Mouse (Mus musculus): ENCODE measurements around the gene Amotl1. TPM values are rescaled to one million over a fixed set of nuclear protein-coding genes. Genes with fewer than 3 reads are reported as not detected.
A peak's percentile ranks its signal among the peaks of the same experiment; 100 is the strongest.

Amotl1 gene
- total RNA-seq, 2 experiments from 2014 or later = 57.6 to 60.4 TPM

DNA sequence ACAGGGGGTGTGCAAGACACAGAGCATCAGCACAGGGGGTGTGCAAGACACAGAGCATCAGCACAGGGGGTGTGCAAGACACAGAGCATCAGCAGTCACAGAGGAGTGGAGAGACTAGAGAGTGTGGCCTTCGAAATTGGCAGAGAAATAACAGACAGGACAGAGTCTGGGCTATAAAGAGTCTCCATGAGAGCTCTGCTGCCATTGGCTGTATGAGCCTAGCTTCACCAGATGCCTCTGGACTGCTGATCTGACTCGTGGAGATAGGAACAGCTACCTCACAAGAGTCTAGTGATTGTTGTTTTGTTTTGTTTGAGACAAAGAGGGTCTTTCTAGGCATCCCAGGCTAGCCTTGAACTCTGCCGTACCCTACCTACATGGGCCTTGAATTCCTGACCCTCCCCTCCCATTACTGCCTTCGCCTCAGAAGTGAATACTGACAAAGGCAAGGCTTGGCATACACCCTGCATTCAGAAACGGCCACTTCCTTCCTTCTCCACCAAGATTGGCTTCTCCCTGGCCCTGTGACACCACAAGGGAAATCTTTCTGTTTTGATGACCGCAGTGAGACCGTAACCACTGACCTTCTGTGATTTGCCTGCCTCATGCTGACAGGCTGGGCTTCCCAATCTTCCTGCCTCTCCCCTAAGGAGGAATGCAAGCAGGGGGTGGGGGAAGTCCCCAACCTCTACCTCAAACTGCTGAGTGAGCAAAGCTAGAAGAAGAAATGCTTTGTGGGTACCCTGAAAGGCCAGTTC is 3.4 kb downstream of the Amotl1 start:
- peak; percentile 66 to 88 for DNase-seq

DNA sequence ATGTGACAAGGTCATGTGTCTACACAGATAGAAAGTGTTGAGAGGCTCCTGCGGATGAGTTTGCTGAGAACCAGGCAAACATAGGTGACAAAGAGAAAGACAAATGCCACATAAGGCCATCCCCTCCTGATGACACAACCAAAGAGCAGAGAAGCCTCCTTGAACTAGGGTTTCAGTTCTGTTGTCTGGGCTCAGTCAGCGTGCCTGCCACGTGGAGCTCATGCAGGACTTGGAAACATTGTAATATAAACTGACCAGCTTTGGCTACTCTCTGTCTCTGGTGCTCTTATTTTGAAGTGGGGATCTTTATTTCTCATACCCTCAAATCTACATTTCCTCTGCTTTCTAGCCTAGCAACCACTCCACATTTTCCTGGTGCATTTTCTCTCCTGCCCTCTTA is 8.6 kb downstream of the Amotl1 start:
- DNase-seq = no peak

DNA sequence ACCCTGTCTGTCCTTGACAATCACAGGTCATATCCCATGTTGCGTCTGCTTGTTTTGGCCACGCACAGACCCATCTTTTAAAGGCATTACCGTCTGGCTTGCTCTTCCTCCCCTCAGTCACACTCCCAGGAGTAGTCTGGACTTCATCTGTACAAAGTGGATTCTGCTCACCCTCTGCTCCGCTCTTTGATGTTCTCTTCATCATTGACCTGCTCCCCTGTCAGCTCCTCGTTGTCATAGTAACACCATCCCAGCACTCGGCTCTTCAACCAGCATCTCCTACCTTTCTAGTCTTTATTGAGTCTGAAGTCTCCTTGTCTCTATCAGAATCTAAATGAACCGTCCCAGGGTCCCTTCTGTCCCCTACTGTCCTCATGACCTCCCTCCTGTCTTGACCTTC is 9.3 kb downstream of the Amotl1 start:
- DNase-seq = no peak

DNA sequence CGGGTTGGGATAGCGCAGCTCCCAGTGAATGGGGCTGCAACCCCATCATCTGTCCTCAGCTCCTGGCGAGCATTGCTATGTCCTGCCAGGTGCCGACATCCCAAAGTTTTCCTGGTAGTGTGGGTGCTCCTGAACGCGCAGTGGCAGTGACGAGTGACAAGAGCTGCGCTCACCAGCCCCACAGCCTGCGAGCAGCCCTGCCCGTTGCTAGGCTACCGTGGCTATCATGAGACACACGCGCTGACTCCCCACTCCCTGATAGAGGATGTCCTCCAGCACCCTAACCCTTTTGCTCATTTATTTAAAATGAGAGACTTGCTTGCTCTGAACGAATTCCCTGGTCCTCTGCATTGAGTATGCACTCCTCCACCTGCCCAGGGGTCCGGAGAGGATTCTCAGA is 10.7 kb downstream of the Amotl1 start:
- DNase-seq = no peak

DNA sequence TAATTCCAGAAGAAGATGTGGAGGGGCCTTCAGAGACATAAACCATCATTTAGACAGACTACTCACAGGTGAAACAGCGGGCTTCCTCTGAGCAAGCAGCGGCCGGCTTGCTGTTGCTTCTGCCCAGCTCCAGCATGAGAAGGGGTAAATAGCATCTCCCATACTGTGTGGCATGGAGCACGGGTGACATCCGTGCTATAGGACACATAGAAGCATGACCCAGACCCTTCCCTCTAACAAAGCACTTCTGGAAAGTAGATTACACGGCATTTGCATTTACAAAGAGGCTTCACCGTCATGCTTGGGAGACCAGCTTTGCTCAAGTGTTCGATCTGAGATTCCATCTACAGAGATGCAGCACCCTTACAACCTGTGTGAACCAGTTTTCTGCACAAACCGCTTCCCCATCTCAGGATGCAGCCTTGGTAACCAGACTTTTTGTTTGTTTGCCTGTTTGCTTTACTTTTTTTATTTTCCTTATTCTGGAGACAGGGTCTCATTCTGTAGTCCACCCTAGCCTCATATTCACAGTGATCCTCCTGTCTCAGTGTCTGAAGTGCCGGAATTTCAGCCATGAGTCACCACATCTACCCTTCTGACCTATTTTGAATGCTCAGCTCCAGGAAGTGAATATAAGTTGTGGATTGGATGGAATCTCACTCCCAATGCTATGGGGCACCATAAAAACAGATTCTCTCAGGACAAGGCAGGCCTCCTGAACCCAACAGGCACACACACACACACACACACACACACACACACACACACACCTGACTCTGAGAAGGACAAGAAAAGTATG is 12.3 kb downstream of the Amotl1 start:
- no peak for DNase-seq

DNA sequence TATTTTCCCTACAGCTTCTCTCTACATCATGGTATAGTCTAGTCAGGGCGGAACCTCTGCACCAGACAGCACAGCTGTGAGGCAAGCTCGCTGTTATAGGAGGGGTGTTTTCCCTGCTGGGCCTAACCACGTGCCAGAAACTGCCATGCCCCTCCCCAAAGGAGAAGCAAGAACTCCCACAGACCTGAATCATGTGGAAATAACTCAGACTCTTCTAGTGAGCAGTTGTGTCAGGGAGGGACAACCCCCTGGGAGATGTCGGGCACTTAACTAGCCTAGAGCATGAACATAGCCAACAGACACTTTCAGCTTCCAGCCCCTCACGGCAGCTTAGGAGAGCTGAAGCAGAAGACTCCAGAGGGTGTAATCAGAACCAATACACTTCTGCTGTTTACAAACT is 13.1 kb downstream of the Amotl1 start:
- DNase-seq = peak; percentile 56 to 67

DNA sequence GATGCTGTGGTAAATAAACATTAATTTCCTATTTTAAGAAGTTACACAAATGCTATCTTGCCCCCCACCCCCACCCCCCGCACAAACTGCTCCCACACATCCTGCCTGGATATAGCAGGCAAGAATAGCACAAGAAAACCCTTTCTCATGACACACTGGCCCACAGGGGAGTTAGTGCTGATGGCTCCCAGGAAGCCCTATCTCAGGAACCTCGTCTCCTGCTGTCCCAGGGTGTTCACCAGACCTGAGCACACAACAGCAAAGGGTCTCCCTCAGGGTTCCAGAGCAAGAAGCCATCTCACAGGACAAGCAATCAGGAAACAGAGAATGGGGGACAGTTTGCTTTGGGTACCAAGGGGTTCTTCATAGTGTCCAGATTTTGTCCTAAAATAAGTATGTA is 17.3 kb downstream of the Amotl1 start:
- DNase-seq = no peak

DNA sequence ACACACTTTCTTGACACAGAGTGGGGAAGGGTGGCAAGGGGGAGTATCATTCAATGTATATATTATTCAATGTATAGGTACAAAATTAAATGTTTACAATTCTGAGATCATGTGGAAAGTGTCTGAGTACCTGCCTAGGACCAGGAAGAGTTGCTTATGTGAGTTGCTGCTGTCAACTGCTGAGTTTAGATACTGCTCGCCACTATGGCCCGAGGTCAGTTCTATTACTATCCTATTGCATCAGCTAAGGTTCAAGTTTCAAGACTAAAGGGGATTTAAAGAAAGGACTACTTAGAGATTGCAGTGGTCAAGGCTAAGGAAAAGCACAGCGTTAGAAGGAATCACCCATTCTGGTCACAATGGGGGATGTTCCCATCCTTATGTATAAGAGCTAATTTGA is 18.9 kb downstream of the Amotl1 start:
- DNase-seq = no peak

DNA sequence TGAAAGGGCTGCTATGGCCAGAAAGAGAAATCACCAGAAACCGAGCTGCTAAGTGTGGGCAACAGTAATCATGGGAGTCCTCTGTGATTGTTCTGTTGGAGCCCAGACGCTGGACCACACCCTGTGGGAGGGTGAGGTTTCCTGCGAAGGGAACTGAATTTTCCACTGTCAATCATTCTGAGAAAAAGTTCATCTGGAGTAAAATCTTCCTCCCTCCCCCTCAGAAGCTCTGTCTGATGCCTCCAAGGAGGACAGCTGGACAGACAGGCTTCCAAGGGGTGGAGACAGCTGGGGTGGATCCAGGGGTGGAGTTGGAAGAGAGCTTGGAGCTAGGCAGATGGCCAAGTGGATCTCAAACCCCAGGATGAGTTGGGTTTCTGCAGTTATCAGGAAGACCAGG is 19.8 kb downstream of the Amotl1 start:
- peak; percentile 87 to 90 for DNase-seq

DNA sequence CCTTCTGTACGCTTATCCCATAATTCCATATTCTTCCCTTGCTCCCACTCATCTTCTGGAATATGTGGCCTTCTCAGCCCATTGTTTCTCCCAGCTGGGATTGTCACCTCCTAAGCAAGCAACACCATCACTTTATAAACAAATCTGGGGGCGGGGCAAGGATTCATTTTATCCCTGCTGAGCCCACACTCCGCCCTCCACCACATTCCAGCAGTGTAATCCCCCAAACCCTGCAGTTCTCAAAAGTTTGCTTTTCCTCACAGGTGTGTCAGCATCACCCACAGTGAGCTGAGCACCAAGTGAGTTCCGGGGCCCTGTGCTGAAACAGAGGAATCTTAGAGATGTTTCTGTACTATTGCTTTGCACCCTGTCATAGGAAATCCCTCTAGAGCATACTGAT is 20.9 kb downstream of the Amotl1 start:
- DNase-seq = no peak

DNA sequence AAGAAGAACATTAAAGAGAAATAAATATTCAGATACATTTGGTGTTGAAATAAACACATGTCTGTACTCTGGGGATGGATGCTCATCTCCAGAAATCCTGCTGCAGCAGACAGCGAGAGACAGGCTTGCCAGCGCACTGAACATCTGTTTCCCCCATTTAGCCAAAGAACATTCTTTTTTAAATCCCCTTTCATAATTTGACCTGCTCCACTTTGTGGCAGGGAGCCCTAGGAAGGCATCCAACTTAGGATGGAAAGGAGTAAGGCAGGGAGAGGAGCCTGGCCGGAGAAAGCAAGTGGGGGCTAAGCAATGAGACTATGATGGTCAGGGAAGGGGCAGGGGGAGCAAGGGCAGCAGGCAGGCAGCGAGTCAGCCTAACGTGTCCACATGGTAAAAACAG is 21.6 kb downstream of the Amotl1 start:
- peak; percentile 69 to 76 for DNase-seq

DNA sequence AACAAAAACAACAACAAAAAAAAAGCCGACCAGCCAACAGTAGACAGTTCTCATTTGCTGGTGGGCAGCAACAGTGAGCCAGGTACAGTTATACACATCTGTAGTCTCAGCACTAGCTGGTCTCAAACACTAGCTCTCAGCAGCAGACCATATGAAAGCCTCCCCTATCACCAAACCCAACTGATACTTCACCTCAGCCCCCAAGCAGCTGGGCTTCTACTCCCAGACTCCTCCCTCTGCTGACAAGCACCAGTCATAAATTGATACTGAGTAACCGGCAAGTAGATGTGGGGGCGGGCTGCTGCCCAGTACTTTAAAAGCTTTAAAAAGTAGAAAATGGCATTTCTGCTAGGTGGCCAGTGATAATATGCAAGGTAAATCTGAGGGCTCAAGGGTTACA is 22.0 kb downstream of the Amotl1 start:
- DNase-seq = no peak

DNA sequence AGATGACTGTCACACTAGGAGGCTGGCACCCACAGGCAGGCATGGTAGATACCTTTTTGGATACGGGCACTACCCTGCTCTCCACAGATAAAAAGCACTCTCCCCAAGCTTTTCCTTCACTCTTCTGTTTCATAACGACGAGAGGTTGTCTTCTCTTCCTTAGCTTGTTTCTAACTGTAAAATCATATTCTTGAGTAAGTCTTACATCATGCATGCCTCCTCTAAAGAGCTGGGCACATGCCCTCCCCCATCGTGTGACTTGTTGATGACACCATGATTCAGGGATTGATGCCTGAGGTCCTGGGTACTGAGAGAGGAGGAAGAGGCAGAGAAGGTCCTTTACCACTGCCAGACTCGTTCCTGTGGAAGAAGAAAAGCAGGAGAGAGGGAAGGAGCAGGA is 24.7 kb downstream of the Amotl1 start:
- no peak for DNase-seq

DNA sequence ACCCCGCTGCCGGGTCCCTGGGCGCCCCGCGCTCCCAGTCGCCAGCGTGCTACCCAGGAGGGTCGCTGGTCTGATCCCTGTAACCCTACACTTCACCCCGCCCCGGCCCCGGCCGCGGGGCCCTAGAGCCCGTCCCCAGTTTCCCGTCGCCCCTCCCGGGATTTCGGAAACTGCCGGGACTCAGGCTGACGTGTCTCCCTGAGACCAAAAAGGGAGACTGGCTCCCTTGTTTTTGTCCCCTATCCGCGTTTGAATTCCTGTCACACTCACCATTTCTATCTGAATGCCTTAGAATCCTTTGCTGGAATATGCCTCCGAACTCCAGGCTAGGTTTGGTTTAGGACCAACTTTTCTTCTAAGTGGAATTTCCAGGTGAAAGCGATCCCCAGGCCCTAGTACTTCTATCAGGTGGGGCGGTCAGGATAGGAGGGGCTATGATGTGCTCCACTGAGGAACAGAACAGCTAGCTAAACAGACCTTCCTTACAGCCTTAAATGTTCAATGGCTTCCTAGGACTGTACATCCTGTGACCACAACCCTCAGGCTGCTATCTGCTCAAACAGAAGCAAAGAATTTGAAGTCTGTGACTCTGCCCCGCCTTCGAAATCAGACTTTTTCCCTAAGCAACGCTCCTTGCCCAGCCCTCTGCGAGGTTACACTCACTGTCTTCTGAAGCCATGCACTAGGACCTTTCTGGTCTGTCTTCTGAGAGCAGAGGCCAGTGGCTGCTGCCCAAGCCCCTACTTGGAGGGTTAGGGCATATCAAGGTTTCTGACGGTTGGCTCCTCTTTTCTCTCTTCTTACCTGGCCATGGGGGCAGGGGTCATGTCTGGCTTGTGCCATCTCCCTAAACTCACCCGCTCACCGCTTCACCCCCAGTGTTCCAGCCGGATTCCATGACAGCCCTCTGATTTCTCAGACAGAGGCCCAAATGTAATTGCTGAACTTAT is 29.6 kb downstream of the Amotl1 start:
- peak; percentile 80 to 82 for DNase-seq

DNA sequence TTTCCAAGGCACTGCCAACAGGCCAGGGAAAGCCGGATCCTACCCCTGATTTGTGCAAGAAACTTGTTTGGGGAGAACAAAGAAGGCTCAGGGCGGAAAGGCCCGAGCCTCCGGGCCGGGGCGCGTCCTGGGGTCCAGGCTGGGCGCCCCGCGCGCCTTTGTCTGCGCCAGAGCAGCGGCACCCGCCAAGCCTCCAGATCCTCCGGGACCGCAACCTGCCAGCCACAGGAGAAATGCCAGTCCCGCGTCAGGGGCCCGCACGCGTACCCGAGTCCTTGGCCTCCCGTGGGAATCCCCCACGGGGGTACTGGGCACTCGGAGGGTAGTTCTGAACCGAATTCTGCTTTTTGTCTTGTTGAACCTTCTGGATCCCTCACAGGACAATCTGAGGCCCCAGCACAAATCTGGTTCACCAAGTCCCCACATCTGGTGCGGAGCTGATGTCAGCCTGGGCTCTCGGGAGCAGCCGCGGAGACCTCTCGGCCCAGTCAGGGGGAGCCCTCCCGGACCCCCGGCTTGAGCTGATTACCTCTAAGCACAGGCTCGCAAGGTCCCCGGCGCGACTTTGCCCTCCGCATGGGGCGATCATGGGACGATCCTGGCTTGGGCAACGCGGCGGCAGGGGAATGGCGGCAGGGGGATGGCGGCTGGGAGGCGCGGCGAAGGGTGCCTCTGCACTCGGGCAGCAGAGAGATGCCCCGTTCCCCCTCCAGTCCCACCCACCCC is 30.5 kb downstream of the Amotl1 start:
- DNase-seq = peak; percentile 65 to 77

DNA sequence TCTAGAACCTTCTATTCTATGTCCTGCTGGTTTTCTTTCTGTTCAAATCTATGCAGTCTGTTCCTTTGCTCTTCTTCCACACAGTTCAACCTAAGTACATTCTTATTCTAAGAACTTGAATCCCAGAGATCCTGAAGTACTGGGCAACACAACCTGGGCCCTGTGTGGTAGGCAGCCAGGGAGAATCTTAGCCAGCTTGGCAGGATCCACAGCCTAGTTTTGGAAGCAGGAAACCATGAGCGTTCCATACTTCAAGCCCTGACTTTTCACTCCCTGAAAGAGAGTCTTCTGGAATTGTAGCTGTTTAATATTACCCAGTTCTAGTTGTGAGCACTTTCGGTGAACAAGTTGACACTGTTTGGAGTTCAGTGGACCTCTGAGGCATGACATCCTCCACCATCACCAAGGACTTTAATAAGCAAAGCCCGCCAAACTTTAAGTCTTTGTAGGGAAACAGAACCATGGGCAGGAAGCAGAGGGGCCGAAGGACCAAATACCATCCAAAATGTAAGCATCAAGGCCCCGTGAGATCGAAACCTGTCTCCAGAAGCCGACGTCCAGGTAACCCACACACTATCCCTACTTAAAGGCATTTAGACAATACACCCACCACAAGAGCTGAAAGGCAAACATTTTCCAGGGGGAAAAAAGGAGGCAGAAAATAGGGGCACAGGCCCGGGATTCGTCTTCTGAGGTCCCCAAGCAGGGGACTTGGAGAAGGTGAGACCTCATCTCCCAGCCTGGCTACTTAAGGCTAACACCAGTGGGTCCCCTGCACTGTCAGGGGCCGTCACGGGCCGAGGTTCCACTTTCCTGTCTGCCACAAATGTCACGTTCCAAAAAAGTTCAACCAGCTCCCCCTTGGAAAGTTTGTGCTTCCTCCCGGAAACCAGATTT is 31.3 kb downstream of the Amotl1 start:
- DNase-seq = peak in 1 of 2 experiments; percentile 56

DNA sequence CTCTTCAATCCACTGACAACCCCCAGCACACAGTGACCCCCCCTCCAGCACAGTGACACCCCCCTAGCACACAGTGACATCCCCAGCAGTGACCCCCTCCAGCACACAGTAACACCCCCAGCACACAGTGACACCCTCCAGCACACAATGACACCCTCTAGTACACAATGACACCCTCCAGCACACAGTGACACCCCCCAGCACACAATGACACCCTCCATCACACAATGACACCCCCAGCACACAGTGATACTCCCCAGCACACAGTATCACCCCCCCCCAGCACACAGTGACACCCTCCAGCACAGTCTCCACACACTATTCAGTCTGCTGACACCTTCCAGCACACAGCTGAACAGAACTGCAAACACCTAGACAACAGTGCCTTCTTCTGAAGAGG is 32.3 kb downstream of the Amotl1 start:
- no peak for DNase-seq

DNA sequence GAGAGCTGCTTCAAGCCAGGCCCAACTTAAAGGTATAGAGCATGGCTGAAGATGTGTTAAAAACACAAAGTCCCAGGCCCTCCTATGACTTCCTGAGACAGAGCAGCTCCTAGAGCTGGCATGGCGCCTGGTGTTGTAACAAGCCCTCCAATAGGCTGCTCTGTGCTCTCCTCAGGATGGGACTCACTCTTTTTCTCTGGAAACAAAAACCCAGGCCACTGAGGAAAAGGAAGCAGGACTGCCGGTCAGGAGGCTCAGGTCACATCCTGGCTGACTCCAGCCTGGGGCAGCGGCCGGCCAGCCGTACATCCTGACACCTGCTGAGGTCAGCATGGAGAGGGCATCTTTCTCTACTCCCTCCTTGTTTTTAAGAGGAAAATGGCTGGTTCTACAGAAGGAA is 36.3 kb downstream of the Amotl1 start:
- peak; percentile 65 to 81 for DNase-seq

DNA sequence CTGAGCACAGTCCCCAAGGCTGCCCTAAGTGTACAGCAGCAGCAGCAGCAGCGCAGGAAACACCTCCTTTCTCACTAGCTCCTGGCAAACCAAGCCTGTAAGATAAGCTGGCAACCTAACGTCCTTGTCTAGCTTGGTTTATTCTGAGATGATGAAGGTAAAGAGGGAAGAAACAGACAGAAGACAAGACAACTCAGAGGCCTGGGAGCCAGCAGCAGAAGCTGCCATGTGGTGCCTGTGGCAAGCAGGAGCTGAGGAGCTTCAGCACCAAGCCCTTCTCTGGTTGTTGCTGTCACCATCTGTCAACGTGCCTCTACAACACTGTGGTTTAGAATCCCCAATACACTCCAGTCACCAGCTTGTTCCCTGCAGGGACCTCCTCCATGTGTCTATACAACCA is 37.4 kb downstream of the Amotl1 start:
- no peak for DNase-seq

DNA sequence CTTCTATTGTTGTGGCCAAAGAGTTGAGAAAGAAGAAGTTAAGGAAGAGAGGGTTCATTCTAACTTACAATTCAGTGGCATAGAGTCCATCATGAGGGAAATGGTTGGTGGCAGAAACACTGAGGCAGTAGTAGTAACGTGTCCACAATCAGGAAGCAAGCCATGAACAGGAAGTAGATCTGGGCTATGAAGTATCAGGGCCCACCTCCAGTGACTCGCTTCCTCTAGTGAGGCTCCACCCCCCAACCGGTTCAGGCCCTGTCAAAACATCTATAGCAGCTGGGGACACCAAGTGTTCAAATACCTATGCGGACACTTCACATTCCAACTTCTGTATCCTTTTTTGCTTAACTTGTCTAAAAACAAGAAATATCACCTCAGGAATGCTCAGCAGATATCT is 38.9 kb downstream of the Amotl1 start:
- no peak for DNase-seq

DNA sequence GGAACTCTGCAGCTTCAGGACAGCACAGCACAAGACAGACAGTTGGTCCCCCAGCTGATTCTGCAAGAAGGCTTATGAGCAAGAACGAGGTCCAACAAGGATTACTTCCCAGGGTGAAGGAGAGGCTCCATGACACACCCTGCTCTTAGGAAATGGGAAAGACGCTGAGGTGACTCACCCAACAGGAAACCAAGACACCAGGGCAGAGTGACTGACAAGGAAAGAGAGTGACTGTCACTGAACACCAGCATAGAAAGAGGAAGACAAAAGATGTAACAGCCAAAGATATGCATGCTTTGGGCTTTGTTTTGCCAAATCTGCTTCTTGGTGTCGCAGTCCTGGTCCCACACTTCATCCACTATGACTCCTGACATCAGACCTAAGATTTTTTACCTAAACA is 40.5 kb downstream of the Amotl1 start:
- DNase-seq = no peak
